Mouse (Mus musculus) kidney, embryonic 14.5 days (tissue): ENCODE measurements at regions not wholly inside any gene's neighbourhood (a gene's known extent, or its start where the extent isn't known, plus 50 kb on each side); places are given as distances from the start of the nearest gene placed in this dataset.

Experiments
- ATAC-seq: fragments of 200-750 bp; cut with Nextera tagmentation; 2 replicates; pipeline ENCODE4 v1.8.0; 2017; ENCODE audit warnings: moderate number of reproducible peaks, mild to moderate bottlenecking, moderate TSS enrichment, moderate library complexity; ENCODE audit not compliant: low FRiP score, low TSS enrichment
- H3K27ac ChIP-seq: fragments of 300-500 bp; sonication (generic); 2 replicates; pipeline ENCODE4 v1.5.1; 2014; ENCODE audit warnings: low read depth, mild to moderate bottlenecking, low read length, moderate library complexity, mixed read lengths
- H3K27me3 ChIP-seq: fragments of 300-500 bp; sonication (generic); 2 replicates; pipeline ENCODE4 v1.6.1; 2014; ENCODE audit warnings: mild to moderate bottlenecking, low read length; ENCODE audit not compliant: control insufficient read depth, insufficient read depth
- H3K36me3 ChIP-seq: fragments of 300-500 bp; sonication (generic); 2 replicates; pipeline ENCODE4 v1.6.1; 2014; ENCODE audit warnings: low read length, mixed read lengths; ENCODE audit not compliant: control insufficient read depth, insufficient read depth
- H3K4me1 ChIP-seq: fragments of 300-500 bp; sonication (generic); 2 replicates; pipeline ENCODE4 v1.6.1; 2014; ENCODE audit warnings: low read length, mixed read lengths; ENCODE audit not compliant: control insufficient read depth, insufficient read depth
- H3K4me2 ChIP-seq: fragments of 300-500 bp; sonication (generic); replicated peaks from 2 replicates; pipeline ENCODE4 v1.6.1; 2014; ENCODE audit warnings: low read depth, mild to moderate bottlenecking, low read length
- H3K4me3 ChIP-seq: fragments of 300-500 bp; sonication (generic); 2 replicates; pipeline ENCODE4 v1.5.1; 2014; ENCODE audit warnings: mild to moderate bottlenecking, low read length
- H3K9ac ChIP-seq: fragments of 300-500 bp; sonication (generic); 2 replicates; pipeline ENCODE4 v1.6.1; 2014; ENCODE audit warnings: low read depth, mild to moderate bottlenecking, low read length, moderate library complexity
- H3K9me3 ChIP-seq: fragments of 300-500 bp; sonication (generic); 2 replicates; pipeline ENCODE4 v1.6.1; 2016; ENCODE audit warnings: low read length; ENCODE audit not compliant: control insufficient read depth
- WGBS: fragments of 180-500 bp; shearing (Covaris S2); extraction: QIAGEN DNeasy Blood & Tissue Kit; methylation state at CpG from one replicate; pipeline ENCODE4 v1.1.7; 2014; 5-methylcytosine and 5-hydroxymethylcytosine counted together

DNA sequence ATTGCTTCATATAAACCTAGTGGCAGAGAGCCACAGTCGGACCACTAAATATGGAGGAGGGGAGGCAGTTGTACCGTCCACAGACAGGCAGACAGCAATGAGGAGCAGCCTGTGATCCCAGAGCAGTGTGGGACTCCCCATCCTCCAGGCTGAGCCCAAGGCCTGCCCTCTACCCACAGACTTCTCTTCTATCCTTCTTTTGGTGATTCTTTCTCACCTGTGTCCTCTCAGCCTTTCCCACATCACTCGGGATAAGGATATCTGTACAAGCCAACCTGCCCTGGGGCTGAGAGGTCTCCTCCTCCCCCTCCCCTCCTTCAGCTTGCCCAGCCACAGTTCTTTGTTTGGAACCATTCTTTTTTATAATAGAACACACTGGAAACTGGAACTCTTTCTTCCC is 158.8 kb upstream of the 1700066M21Rik start:
- Histone ChIP-seq H3K27me3 (no peaks in the 10 kb centered on the region), H3K9ac (no peak overlapping the region), H3K36me3 (no peaks in the 10 kb centered on the region), H3K4me1 (no peaks in the 10 kb centered on the region), H3K4me2 (no peak overlapping the region), H3K9me3 (no peaks in the 10 kb centered on the region), H3K27ac (no peak overlapping the region), H3K4me3 (no peak overlapping the region)
- ATAC-seq, result no peak
- 40% methylated on average over 3 of the region's 3 CpGs for WGBS

- ATAC-seq, result no peak
- H3K9me3 ChIP-seq, result no peaks in the 10 kb centered on the region
- H3K4me2 ChIP-seq, result no peak overlapping the region
- no peak overlapping the region for H3K4me3 ChIP-seq
- no peak overlapping the region for H3K9ac ChIP-seq
- H3K27me3 ChIP-seq, result no peaks in the 10 kb centered on the region
- no peaks in the 10 kb centered on the region for H3K4me1 ChIP-seq
- no peak overlapping the region for H3K27ac ChIP-seq
- 87% methylated on average over 10 of the region's 10 CpGs for WGBS
- H3K36me3 ChIP-seq, result no peaks in the 10 kb centered on the region
Measured at GRCm38 (mm10) chr1:57224425-57225104, 152.9 kb upstream of the 1700066M21Rik start.

- no peaks in the 10 kb centered on the region for H3K36me3 ChIP-seq
- no peak overlapping the region for H3K4me2 ChIP-seq
- 74% methylated on average over 6 of the region's 6 CpGs for WGBS
- no peak overlapping the region for H3K4me3 ChIP-seq
- no peaks in the 10 kb centered on the region for H3K27me3 ChIP-seq
- no peak overlapping the region for H3K9ac ChIP-seq
- no peaks in the 10 kb centered on the region for H3K9me3 ChIP-seq
- no peak overlapping the region for H3K27ac ChIP-seq
- no peaks in the 10 kb centered on the region for H3K4me1 ChIP-seq
- ATAC-seq, result no peak
Measured at GRCm38 (mm10) chr1:57243607-57244408, 133.6 kb upstream of the 1700066M21Rik start.

DNA sequence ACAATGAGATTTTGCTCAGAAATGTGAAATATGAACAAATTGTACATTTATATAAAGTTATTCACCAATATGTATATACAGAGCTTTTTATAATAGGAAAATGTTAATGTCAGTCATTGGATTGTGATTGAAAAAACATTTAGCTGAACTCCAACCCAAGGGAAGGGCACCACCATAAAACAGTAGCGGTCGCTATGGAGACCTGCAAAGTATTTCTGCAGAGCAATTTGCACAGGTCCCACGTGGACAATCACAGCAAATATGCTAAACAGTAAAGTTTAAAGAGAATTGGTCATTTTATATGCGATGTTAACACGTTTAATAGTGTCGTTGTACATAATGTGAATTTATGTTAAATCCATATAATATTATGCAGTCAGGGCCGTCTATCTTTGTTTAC is 117.8 kb upstream of the 1700066M21Rik start:
- no peak for ATAC-seq
- Histone ChIP-seq H3K9me3 (no peaks in the 10 kb centered on the region), H3K27me3 (no peaks in the 10 kb centered on the region), H3K4me1 (no peaks in the 10 kb centered on the region), H3K4me3 (no peak overlapping the region), H3K9ac (no peak overlapping the region), H3K4me2 (no peak overlapping the region), H3K27ac (no peak overlapping the region), H3K36me3 (no peaks in the 10 kb centered on the region)
- WGBS, result 70% methylated on average over 7 of the region's 7 CpGs

DNA sequence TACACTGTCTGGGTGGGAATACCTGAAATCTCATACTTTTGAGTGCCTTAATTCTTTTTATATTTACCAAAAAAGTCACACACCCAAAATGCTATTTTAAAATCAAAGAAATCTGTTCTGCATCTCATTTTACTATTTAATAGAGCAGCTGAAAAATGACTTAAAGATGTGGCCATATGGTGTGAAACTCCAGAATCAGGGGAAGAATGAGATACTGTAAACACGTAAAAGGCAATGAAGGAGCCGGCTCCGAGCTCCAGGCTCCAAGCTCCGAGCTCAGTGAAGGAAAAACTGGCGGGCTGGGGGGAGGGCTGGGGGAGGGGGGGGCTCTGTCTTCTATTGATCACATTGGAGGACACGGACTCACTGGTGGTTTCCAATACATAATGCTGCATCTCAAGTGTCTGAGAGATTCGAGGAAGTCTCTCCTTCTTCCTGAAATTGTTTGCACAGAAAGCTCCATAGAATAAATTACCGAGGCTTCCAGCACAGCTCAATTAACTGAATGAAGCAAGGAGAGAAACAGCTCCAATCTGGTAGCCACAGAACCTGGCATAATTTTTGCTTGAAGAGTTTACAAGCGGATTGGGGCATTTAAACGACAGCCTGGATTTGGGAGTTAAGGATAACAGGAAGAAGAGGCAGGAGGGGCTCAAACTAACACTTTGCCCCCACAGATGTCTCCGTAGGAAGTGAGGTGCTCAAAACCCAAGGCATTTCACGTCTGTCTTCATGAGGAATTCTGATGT is 112.2 kb upstream of the 1700066M21Rik start:
- H3K27ac ChIP-seq, result no peak overlapping the region
- H3K27me3 ChIP-seq, result 0 out of 2 replicates have a peak, but pooled peaks cover under 1% of the 10 kb centered on the region
- no peaks in the 10 kb centered on the region for H3K9me3 ChIP-seq
- WGBS, result 21% methylated on average over 12 of the region's 12 CpGs
- H3K9ac ChIP-seq, result no peak overlapping the region
- ATAC-seq, result no peak
- no peaks in the 10 kb centered on the region for H3K4me1 ChIP-seq
- no peaks in the 10 kb centered on the region for H3K36me3 ChIP-seq
- H3K4me3 ChIP-seq, result no peak overlapping the region
- H3K4me2 ChIP-seq, result no peak overlapping the region; the same call in 1 of the 2 replicates

- H3K27ac ChIP-seq, result no peak overlapping the region
- no peaks in the 10 kb centered on the region for H3K9me3 ChIP-seq
- no peak overlapping the region for H3K4me2 ChIP-seq
- 0 out of 2 replicates have a peak, but pooled peaks cover 3% of the 10 kb centered on the region for H3K27me3 ChIP-seq
- H3K9ac ChIP-seq, result no peak overlapping the region
- no peak overlapping the region for H3K4me3 ChIP-seq
- peak; percentile 51; the same call in 1 of the 2 replicates for ATAC-seq
- 58% methylated on average over 4 of the region's 4 CpGs for WGBS
- H3K36me3 ChIP-seq, result no peaks in the 10 kb centered on the region
- no peaks in the 10 kb centered on the region for H3K4me1 ChIP-seq
Measured at GRCm38 (mm10) chr1:57266695-57267094, 110.7 kb upstream of the 1700066M21Rik start.

DNA sequence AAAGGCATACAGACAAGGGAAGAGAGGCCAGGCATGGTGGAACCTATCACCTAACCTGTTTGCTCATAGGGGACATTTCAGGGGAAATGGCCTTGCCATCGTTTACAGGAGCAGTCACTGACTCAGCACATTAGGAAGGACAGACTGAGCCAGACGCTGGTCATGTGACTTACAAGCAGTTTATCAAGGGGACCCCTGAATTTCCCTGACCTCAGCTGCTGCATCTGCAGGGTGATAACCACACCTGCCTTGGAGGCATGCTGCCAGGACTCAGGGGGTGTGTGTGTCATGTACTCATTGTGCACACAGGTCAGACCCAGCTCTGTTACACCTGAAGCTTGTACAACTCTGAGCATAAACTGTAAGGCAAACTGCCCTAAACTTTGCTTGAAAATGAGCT is 109.6 kb upstream of the 1700066M21Rik start:
- H3K4me3 ChIP-seq, result no peak overlapping the region
- no peaks in the 10 kb centered on the region for H3K4me1 ChIP-seq
- H3K27ac ChIP-seq, result no peak overlapping the region
- 24% methylated on average over 2 of the region's 2 CpGs for WGBS
- H3K9ac ChIP-seq, result no peak overlapping the region
- H3K4me2 ChIP-seq, result no peak overlapping the region
- 0 out of 2 replicates have a peak, but pooled peaks cover 3% of the 10 kb centered on the region for H3K27me3 ChIP-seq
- H3K9me3 ChIP-seq, result no peaks in the 10 kb centered on the region
- no peaks in the 10 kb centered on the region for H3K36me3 ChIP-seq
- no peak for ATAC-seq

- H3K27ac ChIP-seq, result no peak overlapping the region
- no peaks in the 10 kb centered on the region for H3K9me3 ChIP-seq
- H3K4me2 ChIP-seq, result no peak overlapping the region
- no peak overlapping the region for H3K4me3 ChIP-seq
- H3K4me1 ChIP-seq, result no peaks in the 10 kb centered on the region
- H3K36me3 ChIP-seq, result no peaks in the 10 kb centered on the region
- no peak overlapping the region for H3K9ac ChIP-seq
- 46% methylated on average over 13 of the region's 13 CpGs for WGBS
- peak; percentile 82; the same call in 1 of the 2 replicates for ATAC-seq
- H3K27me3 ChIP-seq, result 0 out of 2 replicates have a peak, but pooled peaks cover 3% of the 10 kb centered on the region
Measured at GRCm38 (mm10) chr1:57269679-57270354, 107.6 kb upstream of the 1700066M21Rik start.
